Mouse (Mus musculus) olfactory bulb, adult 2 months (tissue): Measurements from ENCODE around the gene Nrg3.

Experiments used
- CTCF ChIP-seq: fragments of 200-500 bp; IDR thresholded peaks from 2 replicates; pipeline ENCODE4 v1.5.1; 2012; ENCODE audit warnings: low read depth, mild to moderate bottlenecking, low read length, moderate library complexity; ENCODE audit not compliant: insufficient read depth
- POLR2A ChIP-seq: fragments of 200-500 bp; IDR thresholded peaks from 2 replicates; pipeline ENCODE4 v1.6.1; 2012; ENCODE audit warnings: mild to moderate bottlenecking, low read depth, low read length, moderate library complexity; ENCODE audit not compliant: insufficient read depth

DNA sequence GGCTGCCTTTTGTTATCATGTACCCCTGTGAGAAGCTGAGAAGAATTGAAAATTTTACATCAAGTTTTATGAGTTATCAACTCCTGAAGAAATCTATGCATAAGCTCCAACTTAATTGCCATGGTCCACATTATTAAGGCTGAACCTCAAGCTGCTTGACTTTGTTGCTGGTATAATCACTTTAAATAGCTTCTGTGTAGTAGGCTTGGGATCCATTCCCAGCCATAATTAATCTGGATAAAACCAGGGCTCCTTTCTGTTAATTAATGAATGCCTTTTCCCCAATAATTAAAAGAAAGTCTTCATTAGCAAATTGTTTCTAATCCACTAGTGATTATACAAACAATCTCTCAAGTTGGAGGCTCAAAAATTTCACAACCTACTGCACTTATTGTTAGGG, 742.4 kb downstream of the Nrg3 start:
- no peak for TF ChIP-seq CTCF
- TF ChIP-seq POLR2A, result no peak
